Mouse (Mus musculus): ENCODE data around the gene Asb6. TPM values are rescaled to one million over a fixed set of nuclear protein-coding genes. Genes with fewer than 3 reads are reported as not detected.

The Asb6 gene
- polyA plus RNA-seq, 1 experiment from 2014 or later, result 44.2 TPM

GRCm38 (mm10) chr2:30796382-30796781 is 33.8 kb downstream of the Asb6 start:
- Histone ChIP-seq H3K9ac (ENCODE audit: low read depth, low read length) (0 out of 2 replicates have a peak overlapping the region, but pooled peaks have one; percentile 26), H3K4me3 (ENCODE audit: low read depth, low read length) (peak overlapping the region; percentile 18; the same call in 1 of the 2 replicates), H3K27ac (ENCODE audit: low read depth, low read length) (no peak overlapping the region), H3K4me1 (replicated peaks; ENCODE audit: control insufficient read depth, insufficient read depth, low read length) (peaks cover 14% of the 10 kb centered on the region), H3K9me3 (ENCODE audit: control insufficient read depth, low read length) (no peaks in the 10 kb centered on the region), H3K27me3 (replicated peaks; ENCODE audit: control insufficient read depth, insufficient read depth, low read length) (peaks cover 41% of the 10 kb centered on the region), H3K36me3 (ENCODE audit: control insufficient read depth, insufficient read depth, low read length) (no peaks in the 10 kb centered on the region), H3K4me2 (peak overlapping the region; percentile 57)
- DNase-seq (ENCODE audit: low spot score) (peak; percentile 69), ATAC-seq (replicated peaks; ENCODE audit: low FRiP score) (peak; percentile 69; the same call in 1 of the 2 replicates)
- WGBS, result 5% methylated on average over 11 of the region's 11 CpGs

- no peak for DNase-seq (ENCODE audit: low spot score)
- WGBS, result 66% methylated on average over 5 of the region's 5 CpGs
- Histone ChIP-seq H3K9ac (ENCODE audit: low read depth, low read length) (0 out of 2 replicates have a peak overlapping the region, but pooled peaks have one; percentile 26), H3K27me3 (replicated peaks; ENCODE audit: control insufficient read depth, insufficient read depth, low read length) (peaks cover 36% of the 10 kb centered on the region), H3K4me1 (replicated peaks; ENCODE audit: control insufficient read depth, insufficient read depth, low read length) (peaks cover 16% of the 10 kb centered on the region), H3K4me2 (peak overlapping the region; percentile 57), H3K27ac (ENCODE audit: low read depth, low read length) (no peak overlapping the region), H3K4me3 (ENCODE audit: low read depth, low read length) (no peak overlapping the region), H3K36me3 (ENCODE audit: control insufficient read depth, insufficient read depth, low read length) (no peaks in the 10 kb centered on the region), H3K9me3 (ENCODE audit: control insufficient read depth, low read length) (no peaks in the 10 kb centered on the region)
- ATAC-seq (replicated peaks; ENCODE audit: low FRiP score), result no peak
These were observed 34.3 kb downstream of the Asb6 start for GRCm38 (mm10) chr2:30795889-30796275.

GRCm38 (mm10) chr2:30795271-30795888 is 34.8 kb downstream of the Asb6 start:
- no peak for ATAC-seq (replicated peaks; ENCODE audit: low FRiP score)
- Histone ChIP-seq H3K27ac (ENCODE audit: low read depth, low read length) (no peak overlapping the region), H3K9ac (ENCODE audit: low read depth, low read length) (no peak overlapping the region; the same call in 1 of the 2 replicates), H3K4me3 (ENCODE audit: low read depth, low read length) (peak overlapping the region; percentile 51; the same call in 1 of the 2 replicates), H3K4me1 (replicated peaks; ENCODE audit: control insufficient read depth, insufficient read depth, low read length) (peaks cover 17% of the 10 kb centered on the region), H3K27me3 (replicated peaks; ENCODE audit: control insufficient read depth, insufficient read depth, low read length) (peaks cover 31% of the 10 kb centered on the region), H3K9me3 (ENCODE audit: control insufficient read depth, low read length) (no peaks in the 10 kb centered on the region), H3K36me3 (ENCODE audit: control insufficient read depth, insufficient read depth, low read length) (no peaks in the 10 kb centered on the region), H3K4me2 (peak overlapping the region; percentile 79)
- no peak for DNase-seq (ENCODE audit: low spot score)
- 77% methylated on average over 7 of the region's 7 CpGs for WGBS

- no peak overlapping the region; the same call in 1 of the 2 replicates for H3K27ac ChIP-seq (ENCODE audit: low read depth, low read length)
- WGBS, result 4% methylated on average over 48 of the region's 48 CpGs
- DNase-seq (ENCODE audit: low spot score) (peak; percentile 96), ATAC-seq (replicated peaks; ENCODE audit: low FRiP score) (peak; percentile 73)
- peak overlapping the region; percentile 55 for H3K9ac ChIP-seq (ENCODE audit: low read depth, low read length)
- H3K4me2 ChIP-seq, result peak overlapping the region; percentile 79
- peak overlapping the region; percentile 51 for H3K4me3 ChIP-seq (ENCODE audit: low read depth, low read length)
- H3K36me3 ChIP-seq (ENCODE audit: control insufficient read depth, insufficient read depth, low read length), result no peaks in the 10 kb centered on the region
- H3K9me3 ChIP-seq (ENCODE audit: control insufficient read depth, low read length), result no peaks in the 10 kb centered on the region
- peaks cover 17% of the 10 kb centered on the region for H3K4me1 ChIP-seq (replicated peaks; ENCODE audit: control insufficient read depth, insufficient read depth, low read length)
- peaks cover 22% of the 10 kb centered on the region for H3K27me3 ChIP-seq (replicated peaks; ENCODE audit: control insufficient read depth, insufficient read depth, low read length)
These were observed 35.7 kb downstream of the Asb6 start for GRCm38 (mm10) chr2:30794179-30795108.

GRCm38 (mm10) chr2:30792061-30792460 is 38.1 kb downstream of the Asb6 start:
- peaks cover 17% of the 10 kb centered on the region for H3K4me1 ChIP-seq (replicated peaks; ENCODE audit: control insufficient read depth, insufficient read depth, low read length)
- H3K4me3 ChIP-seq (ENCODE audit: low read depth, low read length), result no peak overlapping the region
- peaks cover 4% of the 10 kb centered on the region for H3K27me3 ChIP-seq (replicated peaks; ENCODE audit: control insufficient read depth, insufficient read depth, low read length)
- WGBS, result 85% methylated on average over 7 of the region's 7 CpGs
- DNase-seq (ENCODE audit: low spot score), result no peak
- no peak overlapping the region for H3K9ac ChIP-seq (ENCODE audit: low read depth, low read length)
- no peak overlapping the region for H3K4me2 ChIP-seq
- no peaks in the 10 kb centered on the region for H3K9me3 ChIP-seq (ENCODE audit: control insufficient read depth, low read length)
- no peaks in the 10 kb centered on the region for H3K36me3 ChIP-seq (ENCODE audit: control insufficient read depth, insufficient read depth, low read length)
- H3K27ac ChIP-seq (ENCODE audit: low read depth, low read length), result no peak overlapping the region
- no peak for ATAC-seq (replicated peaks; ENCODE audit: low FRiP score)

GRCm38 (mm10) chr2:30787466-30787865 is 42.7 kb downstream of the Asb6 start:
- Histone ChIP-seq H3K27ac (ENCODE audit: low read depth, low read length) (no peak overlapping the region), H3K4me1 (replicated peaks; ENCODE audit: control insufficient read depth, insufficient read depth, low read length) (peaks cover 30% of the 10 kb centered on the region), H3K27me3 (replicated peaks; ENCODE audit: control insufficient read depth, insufficient read depth, low read length) (no peaks in the 10 kb centered on the region), H3K4me3 (ENCODE audit: low read depth, low read length) (no peak overlapping the region), H3K4me2 (no peak overlapping the region), H3K9me3 (ENCODE audit: control insufficient read depth, low read length) (no peaks in the 10 kb centered on the region), H3K36me3 (ENCODE audit: control insufficient read depth, insufficient read depth, low read length) (no peaks in the 10 kb centered on the region), H3K9ac (ENCODE audit: low read depth, low read length) (no peak overlapping the region)
- DNase-seq (ENCODE audit: low spot score), result no peak
- 45% methylated on average over 4 of the region's 4 CpGs for WGBS
- ATAC-seq (replicated peaks; ENCODE audit: low FRiP score), result no peak

GRCm38 (mm10) chr2:30784078-30784994 is 45.8 kb downstream of the Asb6 start:
- WGBS, result 7% methylated on average over 40 of the region's 40 CpGs
- H3K9ac ChIP-seq (ENCODE audit: low read depth, low read length), result peak overlapping the region; percentile 62
- H3K4me1 ChIP-seq (replicated peaks; ENCODE audit: control insufficient read depth, insufficient read depth, low read length), result peaks cover 31% of the 10 kb centered on the region

GRCm38 (mm10) chr2:30783346-30783745 is 46.8 kb downstream of the Asb6 start:
- H3K4me3 ChIP-seq (ENCODE audit: low read depth, low read length), result peak overlapping the region; percentile 28
- peak overlapping the region; percentile 68 for H3K4me2 ChIP-seq
- 2% methylated on average over 13 of the region's 13 CpGs for WGBS
- ATAC-seq (replicated peaks; ENCODE audit: low FRiP score) (peak; percentile 46), DNase-seq (ENCODE audit: low spot score) (peak; percentile 60)
- peaks cover 36% of the 10 kb centered on the region for H3K4me1 ChIP-seq (replicated peaks; ENCODE audit: control insufficient read depth, insufficient read depth, low read length)
- H3K27me3 ChIP-seq (replicated peaks; ENCODE audit: control insufficient read depth, insufficient read depth, low read length), result no peaks in the 10 kb centered on the region
- H3K36me3 ChIP-seq (ENCODE audit: control insufficient read depth, insufficient read depth, low read length), result no peaks in the 10 kb centered on the region
- no peaks in the 10 kb centered on the region for H3K9me3 ChIP-seq (ENCODE audit: control insufficient read depth, low read length)
- peak overlapping the region; percentile 69; the same call in 1 of the 2 replicates for H3K27ac ChIP-seq (ENCODE audit: low read depth, low read length)
- H3K9ac ChIP-seq (ENCODE audit: low read depth, low read length), result peak overlapping the region; percentile 62; the same call in 1 of the 2 replicates

More at GRCm38 (mm10) chr2:30784078-30784994, 45.8 kb downstream of the Asb6 start:
- Histone ChIP-seq H3K9me3 (ENCODE audit: control insufficient read depth, low read length) (no peaks in the 10 kb centered on the region), H3K4me3 (ENCODE audit: low read depth, low read length) (peak overlapping the region; percentile 33), H3K4me2 (peak overlapping the region; percentile 68), H3K27ac (ENCODE audit: low read depth, low read length) (peak overlapping the region; percentile 71), H3K27me3 (replicated peaks; ENCODE audit: control insufficient read depth, insufficient read depth, low read length) (no peaks in the 10 kb centered on the region), H3K36me3 (ENCODE audit: control insufficient read depth, insufficient read depth, low read length) (no peaks in the 10 kb centered on the region)
- peak; percentile 79 for DNase-seq (ENCODE audit: low spot score)
- peak; percentile 50 for ATAC-seq (replicated peaks; ENCODE audit: low FRiP score)

Data from liver, embryonic 11.5 days (tissue).